Mouse (Mus musculus): ENCODE measurements around the gene Zfp772. TPM values are rescaled to one million over a fixed set of nuclear protein-coding genes. Genes with fewer than 3 reads are reported as not detected.
A peak's percentile ranks its signal among the peaks of the same experiment; 100 is the strongest.
"Not testable (repeated sequence)": the region's sequence is repeated elsewhere in the genome, so short reads cannot be mapped to it uniquely, and the experiment has no call there.

Gene Zfp772
- polyA plus RNA-seq (2016; fragmentation: Nextera tagmentation; extraction: Ambion mirVana) = 9.2 TPM in 2 replicates

GRCm38 (mm10) chr7:7209313-7210151 lies at the start of gene Zfp772:
Gene Zfp772, minus strand, starts transcription at chr7:7209998.
- H3K4me3 ChIP-seq = peak within 1 kb of the TSS; percentile 49
- WGBS = 3% methylated on average over 24 of the region's 24 CpGs
- not testable (repeated sequence) for H3K27me3 ChIP-seq; ATAC-seq (ENCODE audit: low FRiP score); H3K27ac ChIP-seq; H3K4me1 ChIP-seq; H3K9me3 ChIP-seq (replicated peaks)
- H3K9ac ChIP-seq = peak within 1 kb of the TSS; percentile 58
- H3K4me2 ChIP-seq (replicated peaks) = peak within 1 kb of the TSS; percentile 61
- peaks cover 16% of the 10 kb centered on the region; the same call in 1 of the 2 replicates for H3K36me3 ChIP-seq

GRCm38 (mm10) chr7:7247228-7247627 lies 37.4 kb upstream of the Zfp772 start, which contains the start of gene Vmn2r29:
Gene Vmn2r29, minus strand, starts transcription at chr7:7247328.
- not testable (repeated sequence) for H3K4me3 ChIP-seq; H3K27me3 ChIP-seq; H3K4me1 ChIP-seq; H3K36me3 ChIP-seq; ATAC-seq (ENCODE audit: low FRiP score); H3K9me3 ChIP-seq (replicated peaks); H3K27ac ChIP-seq; H3K9ac ChIP-seq; H3K4me2 ChIP-seq (replicated peaks)
- WGBS = no CpG with 5 or more reads among the region's 1 CpGs

- Histone ChIP-seq H3K27me3 (no peaks in the 10 kb centered on the region), H3K36me3 (0 out of 2 replicates have a peak, but pooled peaks cover 4% of the 10 kb centered on the region), H3K27ac (no peak overlapping the region), H3K4me3 (peak overlapping the region; percentile 50), H3K9me3 (replicated peaks) (no peaks in the 10 kb centered on the region; the same call in 1 of the 2 replicates), H3K9ac (peak overlapping the region; percentile 51; the same call in 1 of the 2 replicates), H3K4me1 (no peaks in the 10 kb centered on the region), H3K4me2 (replicated peaks) (peak overlapping the region; percentile 44)
- ATAC-seq (ENCODE audit: low FRiP score) = peak; percentile 96
- 7% methylated on average over 17 of the region's 18 CpGs for WGBS
Measured at GRCm38 (mm10) chr7:7188191-7188942, 21.4 kb downstream of the Zfp772 start.

GRCm38 (mm10) chr7:7187417-7188190 lies 22.2 kb downstream of the Zfp772 start:
- Histone ChIP-seq H3K4me2 (replicated peaks) (peak overlapping the region; percentile 44), H3K9me3 (replicated peaks) (no peaks in the 10 kb centered on the region; the same call in 1 of the 2 replicates), H3K36me3 (peaks cover 12% of the 10 kb centered on the region), H3K4me1 (no peaks in the 10 kb centered on the region), H3K27me3 (no peaks in the 10 kb centered on the region), H3K9ac (no peak overlapping the region), H3K27ac (no peak overlapping the region), H3K4me3 (peak overlapping the region; percentile 50)
- WGBS = 37% methylated on average over 13 of the region's 13 CpGs
- ATAC-seq (ENCODE audit: low FRiP score) = peak; percentile 73

DNA sequence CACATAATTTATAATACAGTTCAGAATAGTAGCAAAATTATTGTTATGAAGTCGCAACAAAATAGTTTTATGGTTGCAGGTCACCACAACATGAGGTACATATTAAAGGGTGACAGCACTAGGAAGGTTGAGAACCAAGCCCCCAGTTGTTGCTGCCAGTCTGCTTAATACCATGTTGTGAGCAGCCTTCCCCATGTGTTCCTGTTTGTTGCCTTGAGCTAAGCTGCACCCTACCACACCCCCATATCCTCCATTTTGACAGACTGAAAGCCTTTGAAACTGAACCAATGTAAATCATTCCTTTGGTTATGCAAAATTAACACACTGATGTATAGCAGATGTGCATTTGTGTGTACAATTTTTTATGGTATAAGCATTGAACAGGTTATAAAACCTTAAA lies 23.9 kb downstream of the Zfp772 start:
- H3K27me3 ChIP-seq = no peaks in the 10 kb centered on the region
- WGBS = 85% methylated on average over 1 of the region's 1 CpGs

GRCm38 (mm10) chr7:7171227-7172147 lies 38.3 kb downstream of the Zfp772 start, which contains the start of gene Zfp418:
Gene Zfp418, plus strand, starts transcription at chr7:7171330.
- no peak within 1 kb of the TSS for H3K27ac ChIP-seq
- 0 out of 2 replicates have a peak, but pooled peaks cover 5% of the 10 kb centered on the region for H3K4me1 ChIP-seq
- no peaks in the 10 kb centered on the region for H3K27me3 ChIP-seq
- WGBS = 2% methylated on average over 26 of the region's 26 CpGs
- ATAC-seq (ENCODE audit: low FRiP score) = peak; percentile 96
- H3K4me2 ChIP-seq (replicated peaks) = peak within 1 kb of the TSS; percentile 63
- H3K4me3 ChIP-seq = peak within 1 kb of the TSS; percentile 65
- H3K9me3 ChIP-seq (replicated peaks) = no peaks in the 10 kb centered on the region
- H3K36me3 ChIP-seq = peaks cover 13% of the 10 kb centered on the region
- H3K9ac ChIP-seq = peak within 1 kb of the TSS; percentile 69

More for the DNA sequence above, 23.9 kb downstream of the Zfp772 start:
- peaks cover 29% of the 10 kb centered on the region for H3K36me3 ChIP-seq
- H3K4me1 ChIP-seq = no peaks in the 10 kb centered on the region
- no peak for ATAC-seq (ENCODE audit: low FRiP score)
- no peak overlapping the region for H3K27ac ChIP-seq
- H3K4me3 ChIP-seq = no peak overlapping the region
- H3K9ac ChIP-seq = no peak overlapping the region
- H3K4me2 ChIP-seq (replicated peaks) = no peak overlapping the region
- no peaks in the 10 kb centered on the region; the same call in 1 of the 2 replicates for H3K9me3 ChIP-seq (replicated peaks)

Other genes starting within 250 kb of the Zfp772 start
- gene Aurkc, start 214.7 kb downstream of the Zfp772 start, polyA plus RNA-seq (2016; fragmentation: Nextera tagmentation; extraction: Ambion mirVana) = 0.54 TPM in 1 of 2 replicates, not detected in the other
- 18.0 and 19.2 TPM in 2 replicates for gene Zfp954, start 88.5 kb downstream of the Zfp772 start, polyA plus RNA-seq (2016; fragmentation: Nextera tagmentation; extraction: Ambion mirVana)
- 10.7 and 11.1 TPM in 2 replicates for gene Zfp773, start 73.2 kb downstream of the Zfp772 start, polyA plus RNA-seq (2016; fragmentation: Nextera tagmentation; extraction: Ambion mirVana)
- gene Zfp418, start 38.7 kb downstream of the Zfp772 start, polyA plus RNA-seq (2016; fragmentation: Nextera tagmentation; extraction: Ambion mirVana) = 3.5 and 3.7 TPM in 2 replicates
- 0.76 and 1.3 TPM in 2 replicates for gene Vmn2r29, start 37.3 kb upstream of the Zfp772 start, polyA plus RNA-seq (2016; fragmentation: Nextera tagmentation; extraction: Ambion mirVana)
- gene Gm45844, start 68.3 kb upstream of the Zfp772 start, polyA plus RNA-seq (2016; fragmentation: Nextera tagmentation; extraction: Ambion mirVana) = 3.5 and 3.8 TPM in 2 replicates
- gene Clcn4, start 90.9 kb upstream of the Zfp772 start, polyA plus RNA-seq (2016; fragmentation: Nextera tagmentation; extraction: Ambion mirVana) = 101 and 102 TPM in 2 replicates
- not detected in 2 replicates for gene Vmn2r30, start 127.6 kb upstream of the Zfp772 start, polyA plus RNA-seq (2016; fragmentation: Nextera tagmentation; extraction: Ambion mirVana)
- gene Gm45783, start 164.6 kb upstream of the Zfp772 start, polyA plus RNA-seq (2016; fragmentation: Nextera tagmentation; extraction: Ambion mirVana) = not detected in 2 replicates
- gene Vmn2r31, start 189.7 kb upstream of the Zfp772 start, polyA plus RNA-seq (2016; fragmentation: Nextera tagmentation; extraction: Ambion mirVana) = not detected in 2 replicates